Mouse (Mus musculus) erythroid progenitor cell, adult 5-6 weeks (primary cell): ENCODE data around the gene Abca9. TPM values are rescaled to one million over a fixed set of nuclear protein-coding genes. Genes with fewer than 3 reads are reported as not detected.

Experiments
- ATAC-seq: replicated peaks from 2 replicates; pipeline ENCODE4 v1.8.0; 2016; ENCODE audit warnings: moderate number of reproducible peaks, mild to moderate bottlenecking, moderate TSS enrichment, inconsistent platforms; ENCODE audit not compliant: poor library complexity, low FRiP score, severe bottlenecking
- total RNA-seq, 2 experiments: library from RNA; stranded (forward) in 1 of 2; stranded (reverse) in 1 of 2; fragments of 150-400 nt in 1 of 2; fragments of 186-747, 209-891 nt in 1 of 2; gene quantifications; 2 replicates each; pipeline versions ENCODE4 v1.2.3 to v1.2.4; 2015 to 2017; ENCODE audit warnings: low replicate concordance in 2 of 2

Gene Abca9
- total RNA-seq, 2 experiments from 2014 or later = 1.3 to 1.7 TPM

DNA sequence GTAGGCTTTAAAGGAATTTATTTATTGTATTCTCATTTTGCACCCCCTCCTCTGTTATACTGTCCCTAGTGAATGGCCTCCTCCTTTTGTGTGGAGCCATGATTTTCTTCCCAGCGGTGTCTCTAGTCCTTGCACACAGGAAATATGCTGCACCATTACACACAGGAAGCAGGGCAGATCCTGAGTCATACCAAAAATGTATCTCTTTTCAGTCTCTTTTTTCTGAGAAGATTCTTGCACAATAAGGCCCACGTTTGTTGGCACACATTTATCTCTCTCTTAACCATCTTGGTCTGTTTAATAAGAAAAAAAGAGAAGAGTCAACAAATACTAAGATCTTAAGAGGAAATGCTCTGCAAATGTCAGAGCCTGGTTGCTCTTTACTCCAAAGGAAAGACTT is 76.7 kb downstream of the Abca9 start:
- no peak for ATAC-seq

DNA sequence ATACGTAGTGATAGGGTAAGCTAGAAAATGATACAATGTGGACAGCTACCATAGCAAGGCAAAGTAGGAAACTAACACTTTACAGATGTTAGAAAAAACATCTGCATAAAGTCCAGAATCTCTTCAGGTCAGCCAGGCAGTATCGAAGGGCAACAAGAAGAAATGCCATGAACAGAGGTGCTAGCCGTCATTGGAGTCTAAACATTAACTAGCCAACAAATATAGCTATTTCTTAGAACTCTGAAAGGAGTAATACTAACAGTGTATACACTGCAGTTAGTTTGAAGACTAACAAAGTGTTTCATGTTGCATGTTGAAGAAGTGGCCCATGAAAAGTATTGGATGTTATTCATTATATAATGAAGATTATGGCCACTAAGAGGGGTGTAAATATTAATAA is 95.8 kb downstream of the Abca9 start:
- ATAC-seq = no peak

DNA sequence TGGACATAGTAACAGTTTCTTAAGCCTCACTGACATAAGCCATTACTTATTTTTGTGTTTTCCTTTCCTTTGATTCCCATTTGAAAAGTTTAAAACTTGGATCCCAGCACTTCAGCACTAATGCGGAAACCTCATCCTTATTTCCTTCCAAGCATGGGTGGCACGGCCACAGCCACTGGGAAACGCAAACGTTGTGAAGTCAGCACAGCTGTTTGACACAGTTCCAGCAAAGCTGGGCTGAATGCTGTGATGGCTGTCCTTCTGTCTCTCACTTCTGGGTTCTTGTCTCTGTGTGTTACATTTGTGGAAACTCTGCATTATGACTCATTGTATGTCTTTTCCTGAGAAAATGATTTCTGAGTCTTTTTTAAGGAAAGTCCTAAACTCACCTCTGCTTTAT is 107.0 kb downstream of the Abca9 start:
- ATAC-seq = no peak

DNA sequence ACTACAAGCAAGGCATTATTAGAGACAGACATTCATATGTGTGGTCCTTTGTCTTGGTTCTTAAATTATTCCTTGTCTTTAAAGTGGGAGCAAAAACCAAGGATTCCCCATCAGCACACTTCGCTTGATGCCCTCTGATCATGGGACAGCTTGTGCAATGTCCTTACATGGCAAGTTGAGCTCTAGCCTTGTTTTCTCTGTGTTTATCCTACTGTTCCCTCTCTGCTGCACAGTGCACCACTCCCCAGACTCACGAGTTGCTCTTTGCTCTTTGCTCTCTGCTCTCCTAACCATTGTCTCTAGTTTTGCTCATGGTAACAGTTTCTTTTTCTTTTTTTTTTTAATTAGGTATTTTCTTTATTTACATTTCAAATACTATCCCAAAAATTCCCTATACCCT is 107.9 kb downstream of the Abca9 start:
- no peak for ATAC-seq

DNA sequence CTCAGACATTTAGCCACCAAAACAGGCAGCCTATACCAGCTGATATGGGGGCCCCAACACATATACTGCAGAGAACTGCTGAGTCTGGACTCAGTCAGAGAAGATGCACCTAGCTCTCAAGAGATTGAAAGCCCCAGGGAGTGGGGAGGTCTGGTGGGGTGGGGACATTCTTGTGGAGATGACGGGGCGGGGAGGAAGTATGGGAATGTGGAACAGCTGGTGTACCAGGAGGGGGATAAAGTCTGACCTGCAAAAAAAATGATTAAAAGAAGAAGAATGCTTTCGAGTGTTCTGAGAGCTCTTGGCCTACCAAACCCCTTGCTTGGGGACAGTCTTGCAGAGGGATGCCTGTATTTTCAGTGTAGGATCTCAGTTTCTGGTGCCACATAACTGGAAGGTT is 114.3 kb downstream of the Abca9 start:
- no peak for ATAC-seq

Other genes with a start within 250 kb of the Abca9 start
- gene Abca8b, start 172.4 kb downstream of the Abca9 start, total RNA-seq (2015; ENCODE audit: low replicate concordance) = 0.42 TPM in 1 of 2 replicates, not detected in the other
- gene Abca8b, start 172.4 kb downstream of the Abca9 start, total RNA-seq (2017; ENCODE audit: low replicate concordance) = not detected in 2 replicates
- gene Abca8a, start 72.2 kb downstream of the Abca9 start, total RNA-seq (2015; ENCODE audit: low replicate concordance) = not detected in 2 replicates
- 0.13 and 0.76 TPM in 2 replicates for gene Abca8a, start 72.2 kb downstream of the Abca9 start, total RNA-seq (2017; ENCODE audit: low replicate concordance)
- 2.2 TPM in 1 of 2 replicates, not detected in the other for gene Abca6, start 83.6 kb upstream of the Abca9 start, total RNA-seq (2015; ENCODE audit: low replicate concordance)
- gene Abca6, start 83.6 kb upstream of the Abca9 start, total RNA-seq (2017; ENCODE audit: low replicate concordance) = 0.38 TPM in 1 of 2 replicates, not detected in the other
- not detected in 2 replicates for gene Abca5, start 169.5 kb upstream of the Abca9 start, total RNA-seq (2015; ENCODE audit: low replicate concordance)
- gene Abca5, start 169.5 kb upstream of the Abca9 start, total RNA-seq (2017; ENCODE audit: low replicate concordance) = 0.13 TPM in 1 of 2 replicates, not detected in the other
- 4.2 and 4.7 TPM in 2 replicates for gene Map2k6, start 230.9 kb upstream of the Abca9 start, total RNA-seq (2015; ENCODE audit: low replicate concordance)
- 0.77 TPM in 1 of 2 replicates, not detected in the other for gene Map2k6, start 230.9 kb upstream of the Abca9 start, total RNA-seq (2017; ENCODE audit: low replicate concordance)